Mouse (Mus musculus) heart, embryonic 11.5 days (tissue): ENCODE results near the gene Ly6f. TPM values are rescaled to one million over a fixed set of nuclear protein-coding genes. Genes with fewer than 3 reads are reported as not detected.
"Not testable (repeated sequence)": the region's sequence is repeated elsewhere in the genome, so short reads cannot be mapped to it uniquely, and the experiment has no call there.

Source experiments
- ATAC-seq: fragments of 200-750 bp; cut with Nextera tagmentation; replicated peaks from 2 replicates; pipeline ENCODE4 v1.8.0; 2017; ENCODE audit warnings: moderate library complexity; ENCODE audit not compliant: insufficient number of reproducible peaks, low FRiP score, low TSS enrichment
- H3K27ac ChIP-seq: fragments of 300-500 bp; sonication (generic); 2 replicates; pipeline ENCODE4 v1.5.1; 2014; ENCODE audit warnings: mild to moderate bottlenecking, low read depth, low read length
- H3K27me3 ChIP-seq: fragments of 300-500 bp; sonication (generic); 2 replicates; pipeline ENCODE4 v1.6.1; 2014; ENCODE audit warnings: mild to moderate bottlenecking, low read length, mixed read lengths; ENCODE audit not compliant: control insufficient read depth, insufficient read depth
- H3K36me3 ChIP-seq: fragments of 300-500 bp; sonication (generic); 2 replicates; pipeline ENCODE4 v1.6.1; 2014; ENCODE audit warnings: mild to moderate bottlenecking, low read length, moderate library complexity, mixed read lengths; ENCODE audit not compliant: control insufficient read depth, insufficient read depth
- H3K4me1 ChIP-seq: fragments of 300-500 bp; sonication (generic); 2 replicates; pipeline ENCODE4 v1.6.1; 2014; ENCODE audit warnings: low read length; ENCODE audit not compliant: control insufficient read depth, insufficient read depth
- H3K4me2 ChIP-seq: fragments of 300-500 bp; sonication (generic); 2 replicates; pipeline ENCODE4 v1.6.1; 2014; ENCODE audit warnings: mild to moderate bottlenecking, moderate library complexity
- H3K4me3 ChIP-seq: fragments of 300-500 bp; sonication (generic); 2 replicates; pipeline ENCODE4 v1.5.1; 2014; ENCODE audit warnings: low read depth, low read length
- H3K9ac ChIP-seq: fragments of 300-500 bp; sonication (generic); 2 replicates; pipeline ENCODE4 v1.6.1; 2014; ENCODE audit warnings: mild to moderate bottlenecking, low read depth, low read length, moderate library complexity
- H3K9me3 ChIP-seq: fragments of 300-500 bp; sonication (generic); replicated peaks from 2 replicates; pipeline ENCODE4 v1.6.1; 2016; ENCODE audit warnings: low read length; ENCODE audit not compliant: control insufficient read depth
- WGBS: fragments of 180-500 bp; shearing (Covaris S2); extraction: QIAGEN DNeasy Blood & Tissue Kit; methylation state at CpG from one replicate; pipeline ENCODE4 v1.1.7; 2014; ENCODE audit not compliant: insufficient replicate concordance; 5-methylcytosine and 5-hydroxymethylcytosine counted together
- polyA plus RNA-seq: library from polyadenylated mRNA; unstranded; fragments of >200 nt; fragmentation: Nextera tagmentation; extraction: Ambion mirVana; gene quantifications from 2 replicates; pipeline ENCODE4 v1.2.1, GENCODE M21; 2014

Gene Ly6f
- polyA plus RNA-seq, 1 experiment from 2014 or later: not detected

DNA sequence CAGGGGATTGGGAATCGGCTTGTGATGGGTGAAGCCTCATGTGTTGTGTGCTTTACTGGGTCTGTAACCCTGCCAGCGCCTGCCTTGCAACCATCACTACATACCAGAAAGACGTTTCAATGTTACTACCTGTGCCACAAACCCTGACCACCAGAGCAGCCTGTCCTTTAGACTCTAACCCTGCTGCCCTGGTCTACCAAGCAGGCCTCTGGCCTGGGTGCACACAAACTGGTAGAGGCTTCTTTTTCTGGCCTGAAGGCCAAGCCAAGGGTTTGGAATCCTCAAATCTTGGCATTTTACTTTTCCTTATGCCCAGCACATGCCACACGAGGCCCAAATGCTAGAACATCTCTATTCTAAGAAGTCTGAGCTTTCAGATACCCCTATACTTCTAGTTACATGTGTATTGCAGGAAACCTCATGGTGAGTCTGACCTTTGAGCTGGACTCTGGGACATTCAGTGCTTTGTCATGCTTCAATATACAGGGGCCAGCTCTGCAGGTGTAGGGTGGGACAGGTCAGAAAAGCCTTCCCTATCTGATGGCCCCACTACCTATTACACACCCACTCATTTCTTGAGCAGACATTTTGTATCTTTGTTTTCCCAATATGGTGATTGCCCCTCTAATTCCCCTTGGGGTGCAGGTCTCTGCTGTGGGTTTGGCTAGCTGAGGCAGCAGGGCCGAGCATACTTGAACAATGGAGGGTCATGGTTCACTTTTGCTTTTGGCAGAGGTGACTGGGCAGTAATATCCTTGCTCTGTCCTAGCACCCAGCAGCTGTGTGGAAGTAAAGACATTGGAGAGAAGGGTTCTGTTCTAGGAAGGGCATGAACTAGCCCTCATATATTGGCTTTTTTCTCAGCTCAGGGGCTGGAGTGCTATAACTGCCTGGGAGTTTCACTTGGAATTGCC lies 952 bp downstream of the Ly6f start:
- H3K36me3 ChIP-seq: no peaks in the 10 kb centered on the region
- no peak overlapping the region for H3K9ac ChIP-seq
- no peak overlapping the region for H3K4me3 ChIP-seq
- ATAC-seq: no peak
- H3K27me3 ChIP-seq: no peaks in the 10 kb centered on the region
- H3K4me2 ChIP-seq: no peak overlapping the region
- no peak overlapping the region for H3K27ac ChIP-seq
- no peaks in the 10 kb centered on the region for H3K4me1 ChIP-seq
- WGBS: 64% methylated on average over 5 of the region's 5 CpGs
- no peaks in the 10 kb centered on the region; the same call in 1 of the 2 replicates for H3K9me3 ChIP-seq

- H3K27me3 ChIP-seq: no peaks in the 10 kb centered on the region
- H3K36me3 ChIP-seq: no peaks in the 10 kb centered on the region
- no peak overlapping the region for H3K4me3 ChIP-seq
- H3K9me3 ChIP-seq: no peaks in the 10 kb centered on the region
- H3K27ac ChIP-seq: no peak overlapping the region
- no peak overlapping the region for H3K4me2 ChIP-seq
- no peaks in the 10 kb centered on the region for H3K4me1 ChIP-seq
- no peak for ATAC-seq
- no peak overlapping the region for H3K9ac ChIP-seq
Observed at GRCm38 (mm10) chr15:75270169-75270568, 1.9 kb downstream of the Ly6f start.

DNA sequence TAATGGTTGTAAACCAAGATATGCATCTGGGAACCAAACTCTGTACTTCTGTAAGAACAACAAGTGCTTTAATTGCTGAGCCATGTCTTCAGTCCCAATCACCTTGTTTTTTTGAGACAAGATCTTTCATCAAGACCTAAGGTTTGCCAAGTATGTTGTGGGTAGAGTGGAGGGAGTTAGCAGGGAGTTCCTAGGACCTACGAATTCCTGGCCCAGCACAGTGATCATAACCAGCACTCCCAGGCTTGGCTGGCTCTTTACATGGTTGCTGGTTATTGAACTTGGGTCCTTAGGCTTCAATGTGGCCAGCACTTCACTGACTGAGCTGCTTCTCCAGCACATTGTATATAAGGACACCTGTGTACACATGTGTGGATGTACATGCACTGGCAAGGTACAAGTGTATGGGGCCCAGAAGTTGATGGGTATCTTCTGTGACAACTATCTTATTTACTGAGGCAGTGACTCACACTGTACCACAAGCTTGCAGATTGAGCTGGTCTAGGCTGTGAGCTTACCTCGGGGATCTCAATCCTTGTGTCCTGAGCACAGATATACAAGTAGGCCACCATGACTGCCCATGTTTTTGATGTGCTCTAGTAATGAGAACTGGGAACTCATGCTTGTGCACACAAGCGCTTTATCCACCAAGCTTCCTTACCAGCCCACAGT lies 2.6 kb downstream of the Ly6f start:
- H3K36me3 ChIP-seq: no peaks in the 10 kb centered on the region
- ATAC-seq: no peak
- H3K27me3 ChIP-seq: no peaks in the 10 kb centered on the region
- H3K27ac ChIP-seq: no peak overlapping the region
- 65% methylated on average over 3 of the region's 3 CpGs for WGBS
- no peak overlapping the region for H3K4me2 ChIP-seq
- H3K9ac ChIP-seq: no peak overlapping the region
- H3K4me3 ChIP-seq: no peak overlapping the region
- no peaks in the 10 kb centered on the region for H3K9me3 ChIP-seq
- H3K4me1 ChIP-seq: no peaks in the 10 kb centered on the region

DNA sequence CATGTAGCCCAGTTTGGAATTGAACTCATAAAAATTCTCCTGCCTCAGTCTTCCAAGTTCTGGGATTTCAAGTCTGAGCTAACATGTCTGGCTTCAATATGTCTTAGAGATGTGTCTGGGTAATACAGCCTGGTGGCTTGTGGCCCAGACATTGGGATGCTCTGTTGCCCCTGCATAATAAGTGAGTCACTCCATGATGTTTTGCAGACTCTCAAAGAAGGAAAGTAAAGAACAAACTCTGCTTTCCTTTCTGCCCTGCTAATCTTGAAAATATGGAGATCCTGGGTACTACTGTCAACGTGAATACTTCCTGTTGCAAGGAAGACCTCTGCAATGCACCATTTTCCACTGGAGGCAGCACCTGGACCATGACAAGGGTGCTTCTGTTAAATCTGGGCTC lies 3.2 kb downstream of the Ly6f start:
- 63% methylated on average over 1 of the region's 1 CpGs for WGBS
- H3K9ac ChIP-seq: no peak overlapping the region
- no peak overlapping the region for H3K27ac ChIP-seq
- H3K4me2 ChIP-seq: no peak overlapping the region
- H3K4me3 ChIP-seq: no peak overlapping the region
- H3K4me1 ChIP-seq: no peaks in the 10 kb centered on the region
- no peaks in the 10 kb centered on the region for H3K27me3 ChIP-seq
- no peaks in the 10 kb centered on the region for H3K9me3 ChIP-seq
- no peak for ATAC-seq
- H3K36me3 ChIP-seq: no peaks in the 10 kb centered on the region

DNA sequence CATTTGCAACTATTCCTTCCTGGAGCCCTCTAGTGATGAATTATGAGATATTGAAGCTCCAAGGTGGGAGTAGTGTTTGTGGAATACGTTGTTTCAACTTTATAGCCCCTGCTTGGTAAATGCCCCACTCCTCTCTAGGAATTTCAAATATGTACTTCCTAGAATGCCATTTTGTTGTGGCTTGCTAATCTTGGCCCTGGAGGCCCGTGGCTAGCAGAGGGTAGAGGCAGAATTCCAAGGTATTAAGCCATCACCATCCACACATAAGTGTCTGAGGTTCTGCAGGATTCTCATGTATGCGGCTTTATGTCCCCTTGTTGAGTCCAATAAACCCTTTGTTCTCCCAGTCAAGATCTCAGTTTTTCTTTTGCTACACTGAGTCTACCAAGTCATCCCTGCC lies 3.7 kb downstream of the Ly6f start:
- Histone ChIP-seq H3K4me1 (no peaks in the 10 kb centered on the region), H3K36me3 (no peaks in the 10 kb centered on the region), H3K4me2 (no peak overlapping the region), H3K27ac (no peak overlapping the region), H3K9me3 (no peaks in the 10 kb centered on the region), H3K4me3 (no peak overlapping the region), H3K27me3 (no peaks in the 10 kb centered on the region), H3K9ac (no peak overlapping the region)
- ATAC-seq: no peak
- WGBS: 64% methylated on average over 3 of the region's 3 CpGs

DNA sequence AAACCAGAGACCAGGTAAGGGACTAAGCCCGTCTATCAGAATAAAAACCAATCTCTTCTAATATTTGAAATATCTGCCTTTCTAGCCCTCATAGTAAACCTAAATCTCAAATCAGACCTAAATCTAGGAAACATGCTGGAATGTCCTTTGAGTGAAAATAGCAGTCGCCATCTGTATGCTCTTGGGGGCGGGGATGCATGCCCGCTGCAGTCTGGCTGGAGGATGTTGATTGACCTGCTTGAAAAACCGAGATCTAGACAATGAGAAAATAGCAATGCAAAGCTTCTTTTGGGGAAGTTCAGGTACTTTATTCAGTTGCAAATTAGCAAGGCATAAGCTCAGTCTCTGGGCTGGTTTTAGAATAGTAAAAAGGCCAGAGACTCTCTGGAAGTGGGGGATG lies 13.8 kb downstream of the Ly6f start:
- H3K9me3 ChIP-seq, H3K4me1 ChIP-seq, H3K9ac ChIP-seq, ATAC-seq, H3K27me3 ChIP-seq, H3K4me2 ChIP-seq, H3K36me3 ChIP-seq, H3K4me3 ChIP-seq, H3K27ac ChIP-seq: not testable (repeated sequence)
- 73% methylated on average over 5 of the region's 5 CpGs for WGBS

DNA sequence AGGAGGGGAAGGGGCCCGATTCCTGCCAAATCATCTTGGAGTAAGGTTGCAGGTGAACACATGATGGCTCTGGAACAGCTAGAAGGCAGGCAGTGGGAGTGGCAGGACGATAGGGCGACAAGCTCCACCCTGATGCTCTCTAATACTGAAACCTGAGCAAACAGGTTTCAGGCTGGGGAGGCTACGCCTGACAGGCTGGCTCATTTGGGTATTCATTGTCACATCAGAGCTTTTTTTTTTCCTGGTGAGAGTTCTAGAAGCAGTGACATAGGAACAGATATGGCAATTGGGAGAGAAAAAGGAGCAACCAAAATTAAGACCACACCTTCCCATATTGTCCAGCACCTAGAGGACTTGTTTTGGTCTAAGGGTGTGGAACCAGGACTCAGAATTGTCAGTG lies 18.3 kb downstream of the Ly6f start:
- not testable (repeated sequence) for H3K4me3 ChIP-seq, H3K9ac ChIP-seq, H3K36me3 ChIP-seq, H3K9me3 ChIP-seq, H3K4me1 ChIP-seq, ATAC-seq, H3K4me2 ChIP-seq, H3K27me3 ChIP-seq, H3K27ac ChIP-seq
- 77% methylated on average over 4 of the region's 4 CpGs for WGBS

- no peak overlapping the region for H3K9ac ChIP-seq
- H3K27ac ChIP-seq: no peak overlapping the region
- H3K9me3 ChIP-seq: peaks cover 2% of the 10 kb centered on the region; the same call in 1 of the 2 replicates
- H3K4me1 ChIP-seq: no peaks in the 10 kb centered on the region
- H3K4me2 ChIP-seq: no peak overlapping the region
- no peaks in the 10 kb centered on the region for H3K36me3 ChIP-seq
- no peaks in the 10 kb centered on the region for H3K27me3 ChIP-seq
- WGBS: 59% methylated on average over 1 of the region's 1 CpGs
- ATAC-seq: no peak
- no peak overlapping the region for H3K4me3 ChIP-seq
Observed at GRCm38 (mm10) chr15:75292377-75292776, 24.2 kb downstream of the Ly6f start.
